Mouse (Mus musculus) liver, adult 2 months (tissue): ENCODE results near the gene Relb. TPM values are rescaled to one million over a fixed set of nuclear protein-coding genes. Genes with fewer than 3 reads are reported as not detected.

Experiments used
- DNase-seq: peaks from one replicate; pipeline ENCODE4 v3.0.0-alpha.2; 2011; ENCODE audit warnings: low read depth, low spot score; ENCODE audit errors: extremely low read depth
- H3K27ac ChIP-seq: fragments of 200-500 bp; replicated peaks from 2 replicates; pipeline ENCODE4 v1.5.1; 2012; ENCODE audit warnings: low read depth, mild to moderate bottlenecking, control low read depth, inconsistent platforms, low read length; ENCODE audit not compliant: insufficient read depth
- H3K27me3 ChIP-seq: fragments of 200-500 bp; 2 replicates; pipeline ENCODE4 v1.6.1; 2012; ENCODE audit warnings: mild to moderate bottlenecking, moderate library complexity, low read length, inconsistent platforms; ENCODE audit not compliant: control insufficient read depth, insufficient read depth
- H3K36me3 ChIP-seq: fragments of 200-500 bp; 2 replicates; pipeline ENCODE4 v1.6.1; 2012; ENCODE audit warnings: low read length, inconsistent platforms; ENCODE audit not compliant: control insufficient read depth, insufficient read depth
- H3K4me1 ChIP-seq: fragments of 200-500 bp; 2 replicates; pipeline ENCODE4 v1.6.1; 2011; ENCODE audit warnings: low read length; ENCODE audit not compliant: control insufficient read depth, insufficient read depth
- H3K4me3 ChIP-seq: fragments of 200-500 bp; 2 replicates; pipeline ENCODE4 v1.5.1; 2011; ENCODE audit warnings: low read depth, mild to moderate bottlenecking, control low read depth, low read length, moderate library complexity; ENCODE audit not compliant: insufficient read depth
- H3K79me2 ChIP-seq: fragments of 200-500 bp; 2 replicates; pipeline ENCODE4 v1.6.1; 2012; ENCODE audit warnings: inconsistent platforms, mild to moderate bottlenecking, low read length, moderate library complexity; ENCODE audit not compliant: control insufficient read depth, insufficient read depth
- H3K9ac ChIP-seq: fragments of 200-500 bp; 2 replicates; pipeline ENCODE4 v1.6.1; 2012; ENCODE audit warnings: low read depth, mild to moderate bottlenecking, control low read depth, inconsistent platforms, low read length
- CTCF ChIP-seq: fragments of 200-500 bp; IDR thresholded peaks from 2 replicates; pipeline ENCODE4 v1.5.1; 2011; ENCODE audit warnings: low read depth, low read length, control low read depth
- POLR2A ChIP-seq: fragments of 200-500 bp; IDR thresholded peaks from 2 replicates; pipeline ENCODE4 v1.6.1; 2011; ENCODE audit warnings: low read length, control low read depth; ENCODE audit not compliant: insufficient read depth; ENCODE audit errors: extremely low read depth
- WGBS: fragments of 180-500 bp; shearing (Covaris S2); methylation state at CpG from one replicate; pipeline ENCODE4 v1.1.7; 2018; 5-methylcytosine and 5-hydroxymethylcytosine counted together
- polyA plus RNA-seq: library from polyadenylated mRNA; depleted of rRNA; stranded (reverse); fragments of >200 nt; gene quantifications from 2 replicates; pipeline ENCODE4 v1.2.3, GENCODE M21; 2012
- total RNA-seq: library from RNA; depleted of rRNA; stranded (reverse); fragments of >200 nt; gene quantifications from 2 replicates; pipeline ENCODE4 v1.2.3, GENCODE M21; 2014

The Relb gene
- total and polyA plus RNA-seq, 2 experiments: 1.3 to 3.3 TPM

GRCm38 (mm10) chr7:19561765-19562642, 67.2 kb downstream of the Relb start:
- peak; percentile 83 for DNase-seq
- peaks cover 36% of the 10 kb centered on the region for H3K79me2 ChIP-seq
- H3K4me1 ChIP-seq: peaks cover 24% of the 10 kb centered on the region
- 0 out of 2 replicates have a peak, but pooled peaks have one; percentile 29 for TF ChIP-seq POLR2A
- TF ChIP-seq CTCF: no peak
- WGBS: under 1% methylated on average over 102 of the region's 102 CpGs
- H3K27me3 ChIP-seq: no peaks in the 10 kb centered on the region
- H3K9ac ChIP-seq: peak overlapping the region; percentile 97
- peak overlapping the region; percentile 81 for H3K27ac ChIP-seq
- peaks cover 3% of the 10 kb centered on the region; the same call in 1 of the 2 replicates for H3K36me3 ChIP-seq
- H3K4me3 ChIP-seq: peak overlapping the region; percentile 95

GRCm38 (mm10) chr7:19561431-19561764, 67.8 kb downstream of the Relb start:
- TF ChIP-seq CTCF: no peak
- TF ChIP-seq POLR2A: no peak
- WGBS: under 1% methylated on average over 11 of the region's 11 CpGs
- H3K4me1 ChIP-seq: peaks cover 26% of the 10 kb centered on the region
- peak overlapping the region; percentile 97 for H3K9ac ChIP-seq
- peak overlapping the region; percentile 95 for H3K4me3 ChIP-seq
- peaks cover 3% of the 10 kb centered on the region; the same call in 1 of the 2 replicates for H3K36me3 ChIP-seq
- H3K27ac ChIP-seq: peak overlapping the region; percentile 81
- peak; percentile 79 for DNase-seq
- peaks cover 42% of the 10 kb centered on the region for H3K79me2 ChIP-seq
- no peaks in the 10 kb centered on the region for H3K27me3 ChIP-seq

- H3K4me1 ChIP-seq: peaks cover 26% of the 10 kb centered on the region
- peak overlapping the region; percentile 95 for H3K4me3 ChIP-seq
- H3K27me3 ChIP-seq: no peaks in the 10 kb centered on the region
- peak overlapping the region; percentile 81 for H3K27ac ChIP-seq
- 2% methylated on average over 11 of the region's 11 CpGs for WGBS
- no peak for TF ChIP-seq CTCF
- peak overlapping the region; percentile 97 for H3K9ac ChIP-seq
- peaks cover 5% of the 10 kb centered on the region; the same call in 1 of the 2 replicates for H3K36me3 ChIP-seq
- peak; percentile 72 for DNase-seq
- peaks cover 49% of the 10 kb centered on the region for H3K79me2 ChIP-seq
Observed at GRCm38 (mm10) chr7:19560491-19561260, 68.6 kb downstream of the Relb start.

- no peak for DNase-seq
- no peak overlapping the region for H3K27ac ChIP-seq
- peaks cover 30% of the 10 kb centered on the region for H3K4me1 ChIP-seq
- no peak overlapping the region for H3K4me3 ChIP-seq
- peaks cover 60% of the 10 kb centered on the region for H3K79me2 ChIP-seq
- no peak overlapping the region for H3K9ac ChIP-seq
- no peaks in the 10 kb centered on the region for H3K27me3 ChIP-seq
- peak; percentile 43; the same call in 1 of the 2 replicates for TF ChIP-seq CTCF
- TF ChIP-seq POLR2A: no peak
- 67% methylated on average over 2 of the region's 2 CpGs for WGBS
- 0 out of 2 replicates have a peak, but pooled peaks cover 2% of the 10 kb centered on the region for H3K36me3 ChIP-seq
Observed at GRCm38 (mm10) chr7:19558965-19559364, 70.3 kb downstream of the Relb start.

GRCm38 (mm10) chr7:19557982-19558900, 71.0 kb downstream of the Relb start:
- Histone ChIP-seq H3K4me3 (no peak overlapping the region), H3K79me2 (peaks cover 64% of the 10 kb centered on the region), H3K9ac (no peak overlapping the region), H3K27me3 (no peaks in the 10 kb centered on the region), H3K4me1 (peaks cover 33% of the 10 kb centered on the region), H3K36me3 (0 out of 2 replicates have a peak, but pooled peaks cover 2% of the 10 kb centered on the region), H3K27ac (no peak overlapping the region)
- no peak for DNase-seq
- TF ChIP-seq CTCF (no peak), POLR2A (no peak)
- 92% methylated on average over 6 of the region's 6 CpGs for WGBS
